Mouse (Mus musculus) embryonic facial prominence, embryonic 13.5 days (tissue): ENCODE results near the gene Ifna15. TPM values are rescaled to one million over a fixed set of nuclear protein-coding genes. Genes with fewer than 3 reads are reported as not detected.

Experiments used
- ATAC-seq: fragments of 200-750 bp; cut with Nextera tagmentation; 2 replicates; pipeline ENCODE4 v1.8.0; 2017; ENCODE audit warnings: low read depth; ENCODE audit not compliant: insufficient number of reproducible peaks, insufficient read depth, low FRiP score, low TSS enrichment
- H3K27ac ChIP-seq: fragments of 300-500 bp; sonication (generic); 2 replicates; pipeline ENCODE4 v1.5.1; 2015; ENCODE audit warnings: moderate library complexity, mild to moderate bottlenecking, inconsistent platforms
- H3K27me3 ChIP-seq: fragments of 300-500 bp; sonication (generic); 2 replicates; pipeline ENCODE4 v1.6.1; 2015; ENCODE audit warnings: mild to moderate bottlenecking, inconsistent platforms
- H3K36me3 ChIP-seq: fragments of 300-500 bp; sonication (generic); 2 replicates; pipeline ENCODE4 v1.6.1; 2015; ENCODE audit warnings: mild to moderate bottlenecking, inconsistent platforms
- H3K4me1 ChIP-seq: fragments of 300-500 bp; sonication (generic); 2 replicates; pipeline ENCODE4 v1.6.1; 2015; ENCODE audit warnings: inconsistent platforms
- H3K4me2 ChIP-seq: fragments of 300-500 bp; sonication (generic); 2 replicates; pipeline ENCODE4 v1.6.1; 2015; ENCODE audit warnings: moderate library complexity, mild to moderate bottlenecking, inconsistent platforms
- H3K4me3 ChIP-seq: fragments of 300-500 bp; sonication (generic); 2 replicates; pipeline ENCODE4 v1.5.1; 2015; ENCODE audit warnings: mild to moderate bottlenecking, inconsistent platforms
- H3K9ac ChIP-seq: fragments of 300-500 bp; sonication (generic); 2 replicates; pipeline ENCODE4 v1.6.1; 2015; ENCODE audit warnings: mild to moderate bottlenecking, inconsistent platforms
- H3K9me3 ChIP-seq: fragments of 300-500 bp; sonication (generic); 2 replicates; pipeline ENCODE4 v1.6.1; 2016; ENCODE audit warnings: inconsistent platforms
- WGBS: fragments of 180-500 bp; shearing (Covaris S2); methylation state at CpG from one replicate; pipeline ENCODE4 v1.1.7; 2015; ENCODE audit warnings: mixed read lengths; 5-methylcytosine and 5-hydroxymethylcytosine counted together
- polyA plus RNA-seq: library from polyadenylated mRNA; unstranded; fragments of >200 nt; fragmentation: Nextera tagmentation; extraction: Ambion mirVana; gene quantifications from 2 replicates; pipeline ENCODE4 v1.2.1, GENCODE M21; 2015

Gene Ifna15
- polyA plus RNA-seq, 1 experiment from 2014 or later: not detected

GRCm38 (mm10) chr4:88533499-88533898 is 24.5 kb downstream of the Ifna15 start:
- no peak for ATAC-seq
- no peak overlapping the region for H3K27ac ChIP-seq
- H3K9me3 ChIP-seq: no peaks in the 10 kb centered on the region
- peaks cover 7% of the 10 kb centered on the region for H3K4me1 ChIP-seq
- no peak overlapping the region for H3K4me3 ChIP-seq
- H3K9ac ChIP-seq: no peak overlapping the region
- 96% methylated on average over 2 of the region's 2 CpGs for WGBS
- H3K27me3 ChIP-seq: no peaks in the 10 kb centered on the region
- no peak overlapping the region for H3K4me2 ChIP-seq
- no peaks in the 10 kb centered on the region for H3K36me3 ChIP-seq

- Histone ChIP-seq H3K9ac (no peak overlapping the region), H3K4me2 (no peak overlapping the region), H3K9me3 (no peaks in the 10 kb centered on the region), H3K36me3 (no peaks in the 10 kb centered on the region), H3K4me1 (peaks cover 7% of the 10 kb centered on the region), H3K27ac (no peak overlapping the region), H3K27me3 (no peaks in the 10 kb centered on the region), H3K4me3 (no peak overlapping the region)
- ATAC-seq: no peak
- 83% methylated on average over 2 of the region's 2 CpGs for WGBS
Measured at GRCm38 (mm10) chr4:88530892-88531291, 27.2 kb downstream of the Ifna15 start.

- no peaks in the 10 kb centered on the region for H3K27me3 ChIP-seq
- H3K36me3 ChIP-seq: no peaks in the 10 kb centered on the region
- no peak overlapping the region for H3K4me3 ChIP-seq
- peaks cover 7% of the 10 kb centered on the region for H3K4me1 ChIP-seq
- H3K9me3 ChIP-seq: no peaks in the 10 kb centered on the region
- H3K4me2 ChIP-seq: no peak overlapping the region
- no peak overlapping the region for H3K9ac ChIP-seq
- 44% methylated on average over 4 of the region's 4 CpGs for WGBS
- ATAC-seq: no peak
- no peak overlapping the region for H3K27ac ChIP-seq
Measured at GRCm38 (mm10) chr4:88530271-88530670, 27.8 kb downstream of the Ifna15 start.

GRCm38 (mm10) chr4:88526379-88527049 is 31.5 kb downstream of the Ifna15 start:
- no peaks in the 10 kb centered on the region for H3K9me3 ChIP-seq
- ATAC-seq: no peak
- H3K4me2 ChIP-seq: no peak overlapping the region
- no peak overlapping the region for H3K4me3 ChIP-seq
- H3K4me1 ChIP-seq: peaks cover 7% of the 10 kb centered on the region
- H3K9ac ChIP-seq: no peak overlapping the region
- peaks cover under 1% of the 10 kb centered on the region; the same call in 1 of the 2 replicates for H3K27me3 ChIP-seq
- H3K36me3 ChIP-seq: no peaks in the 10 kb centered on the region
- WGBS: 86% methylated on average over 5 of the region's 5 CpGs
- no peak overlapping the region for H3K27ac ChIP-seq

- no peaks in the 10 kb centered on the region for H3K9me3 ChIP-seq
- WGBS: 79% methylated on average over 3 of the region's 3 CpGs
- H3K27me3 ChIP-seq: peaks cover 4% of the 10 kb centered on the region; the same call in 1 of the 2 replicates
- no peak overlapping the region for H3K9ac ChIP-seq
- H3K36me3 ChIP-seq: no peaks in the 10 kb centered on the region
- H3K27ac ChIP-seq: no peak overlapping the region
- no peak for ATAC-seq
- H3K4me3 ChIP-seq: no peak overlapping the region
- H3K4me2 ChIP-seq: no peak overlapping the region
- peaks cover 5% of the 10 kb centered on the region for H3K4me1 ChIP-seq
Measured at GRCm38 (mm10) chr4:88525393-88525792, 32.7 kb downstream of the Ifna15 start.

GRCm38 (mm10) chr4:88523241-88523640 is 34.8 kb downstream of the Ifna15 start:
- Histone ChIP-seq H3K9me3 (no peaks in the 10 kb centered on the region), H3K4me3 (no peak overlapping the region), H3K27me3 (peaks cover 4% of the 10 kb centered on the region; the same call in 1 of the 2 replicates), H3K9ac (no peak overlapping the region), H3K4me2 (no peak overlapping the region), H3K4me1 (no peaks in the 10 kb centered on the region), H3K36me3 (no peaks in the 10 kb centered on the region), H3K27ac (no peak overlapping the region)
- no peak for ATAC-seq

- no peak within 1 kb of the TSS for H3K4me2 ChIP-seq
- H3K9me3 ChIP-seq: no peaks in the 10 kb centered on the region
- H3K4me1 ChIP-seq: no peaks in the 10 kb centered on the region
- H3K4me3 ChIP-seq: no peak within 1 kb of the TSS
- ATAC-seq: no peak
- H3K9ac ChIP-seq: no peak within 1 kb of the TSS
- 86% methylated on average over 4 of the region's 4 CpGs for WGBS
- H3K36me3 ChIP-seq: no peaks in the 10 kb centered on the region
- H3K27me3 ChIP-seq: peaks cover 4% of the 10 kb centered on the region; the same call in 1 of the 2 replicates
- H3K27ac ChIP-seq: no peak within 1 kb of the TSS
Measured at GRCm38 (mm10) chr4:88522674-88523073, 35.4 kb downstream of the Ifna15 start, which contains the start of gene Ifnb1. Gene Ifnb1 (minus strand): TSS chr4:88522774.

GRCm38 (mm10) chr4:88517957-88518356 is 40.1 kb downstream of the Ifna15 start:
- Histone ChIP-seq H3K27ac (no peak overlapping the region), H3K4me1 (peaks cover 5% of the 10 kb centered on the region; the same call in 1 of the 2 replicates), H3K36me3 (no peaks in the 10 kb centered on the region), H3K9me3 (no peaks in the 10 kb centered on the region), H3K27me3 (peaks cover 4% of the 10 kb centered on the region; the same call in 1 of the 2 replicates), H3K9ac (no peak overlapping the region), H3K4me2 (no peak overlapping the region), H3K4me3 (no peak overlapping the region)
- ATAC-seq: no peak
- 83% methylated on average over 2 of the region's 2 CpGs for WGBS

- H3K9ac ChIP-seq: no peak overlapping the region
- H3K4me3 ChIP-seq: no peak overlapping the region
- 27% methylated on average over 4 of the region's 4 CpGs for WGBS
- peaks cover 9% of the 10 kb centered on the region; the same call in 1 of the 2 replicates for H3K4me1 ChIP-seq
- H3K36me3 ChIP-seq: no peaks in the 10 kb centered on the region
- 0 out of 2 replicates have a peak, but pooled peaks have one; percentile 15 for ATAC-seq
- H3K9me3 ChIP-seq: no peaks in the 10 kb centered on the region
- no peak overlapping the region for H3K27ac ChIP-seq
- H3K4me2 ChIP-seq: 0 out of 2 replicates have a peak overlapping the region, but pooled peaks have one; percentile 7
- H3K27me3 ChIP-seq: no peaks in the 10 kb centered on the region
Measured at GRCm38 (mm10) chr4:88515711-88516211, 42.3 kb downstream of the Ifna15 start.

- Histone ChIP-seq H3K9me3 (no peaks in the 10 kb centered on the region), H3K4me2 (no peak overlapping the region), H3K27ac (no peak overlapping the region), H3K4me1 (peaks cover 9% of the 10 kb centered on the region; the same call in 1 of the 2 replicates), H3K36me3 (no peaks in the 10 kb centered on the region), H3K9ac (no peak overlapping the region), H3K27me3 (no peaks in the 10 kb centered on the region), H3K4me3 (no peak overlapping the region)
- ATAC-seq: no peak
- 39% methylated on average over 2 of the region's 2 CpGs for WGBS
Measured at GRCm38 (mm10) chr4:88515250-88515649, 42.8 kb downstream of the Ifna15 start.

GRCm38 (mm10) chr4:88514403-88514802 is 43.6 kb downstream of the Ifna15 start:
- Histone ChIP-seq H3K4me1 (peaks cover 9% of the 10 kb centered on the region; the same call in 1 of the 2 replicates), H3K4me3 (no peak overlapping the region), H3K9me3 (no peaks in the 10 kb centered on the region), H3K36me3 (no peaks in the 10 kb centered on the region), H3K27ac (peak overlapping the region; percentile 4; the same call in 1 of the 2 replicates), H3K4me2 (no peak overlapping the region), H3K9ac (no peak overlapping the region), H3K27me3 (no peaks in the 10 kb centered on the region)
- ATAC-seq: no peak
- WGBS: 53% methylated on average over 4 of the region's 4 CpGs

GRCm38 (mm10) chr4:88513743-88514142 is 44.3 kb downstream of the Ifna15 start:
- no peaks in the 10 kb centered on the region for H3K9me3 ChIP-seq
- no peak overlapping the region for H3K9ac ChIP-seq
- no peak overlapping the region for H3K4me2 ChIP-seq
- H3K27me3 ChIP-seq: no peaks in the 10 kb centered on the region
- WGBS: 95% methylated on average over 4 of the region's 4 CpGs
- no peak for ATAC-seq
- no peaks in the 10 kb centered on the region for H3K36me3 ChIP-seq
- no peak overlapping the region for H3K27ac ChIP-seq
- no peak overlapping the region for H3K4me3 ChIP-seq
- H3K4me1 ChIP-seq: peaks cover 9% of the 10 kb centered on the region; the same call in 1 of the 2 replicates
